Mouse (Mus musculus) limb, embryonic 14.5 days (tissue): ENCODE results near the gene Nup188. TPM values are rescaled to one million over a fixed set of nuclear protein-coding genes. Genes with fewer than 3 reads are reported as not detected.

ENCODE experiments used
- ATAC-seq: fragments of 200-750 bp; cut with Nextera tagmentation; 2 replicates; pipeline ENCODE4 v1.8.0; 2017; ENCODE audit warnings: low read depth, moderate number of reproducible peaks, moderate TSS enrichment; ENCODE audit not compliant: low FRiP score
- DNase-seq: peaks from one replicate; pipeline ENCODE4 v3.0.0-alpha.2; 2015; ENCODE audit warnings: low spot score
- H3K27ac ChIP-seq: fragments of 300-500 bp; sonication (generic); replicated peaks from 2 replicates; pipeline ENCODE4 v1.5.1; 2014; ENCODE audit warnings: low read depth, mild to moderate bottlenecking, low read length, moderate library complexity, mixed read lengths
- H3K27me3 ChIP-seq: fragments of 300-500 bp; sonication (generic); 2 replicates; pipeline ENCODE4 v1.6.1; 2014; ENCODE audit warnings: low read length, mixed read lengths; ENCODE audit not compliant: control insufficient read depth, insufficient read depth
- H3K36me3 ChIP-seq: fragments of 300-500 bp; sonication (generic); 2 replicates; pipeline ENCODE4 v1.6.1; 2014; ENCODE audit warnings: mild to moderate bottlenecking, low read length, moderate library complexity, mixed read lengths; ENCODE audit not compliant: control insufficient read depth, insufficient read depth
- H3K4me1 ChIP-seq: fragments of 300-500 bp; sonication (generic); 2 replicates; pipeline ENCODE4 v1.6.1; 2014; ENCODE audit warnings: antibody characterized with exemption, low read length, mixed read lengths; ENCODE audit not compliant: control insufficient read depth, insufficient read depth
- H3K4me2 ChIP-seq: fragments of 300-500 bp; sonication (generic); replicated peaks from 2 replicates; pipeline ENCODE4 v1.6.1; 2014; ENCODE audit warnings: low read depth, mild to moderate bottlenecking, low read length, moderate library complexity; ENCODE audit not compliant: severe bottlenecking
- H3K4me3 ChIP-seq: fragments of 300-500 bp; sonication (generic); replicated peaks from 2 replicates; pipeline ENCODE4 v1.5.1; 2014; ENCODE audit warnings: low read length
- H3K9ac ChIP-seq: fragments of 300-500 bp; sonication (generic); 2 replicates; pipeline ENCODE4 v1.6.1; 2014; ENCODE audit warnings: mild to moderate bottlenecking, low read depth, low read length, moderate library complexity; ENCODE audit not compliant: severe bottlenecking
- H3K9me3 ChIP-seq: fragments of 300-500 bp; sonication (generic); 2 replicates; pipeline ENCODE4 v1.6.1; 2016; ENCODE audit warnings: low read length; ENCODE audit not compliant: control insufficient read depth
- POLR2A ChIP-seq: fragments of 200-500 bp; IDR thresholded peaks from 2 replicates; pipeline ENCODE4 v1.8.0; 2012; ENCODE audit warnings: inconsistent platforms, mild to moderate bottlenecking, moderate library complexity, borderline replicate concordance; ENCODE audit not compliant: insufficient read depth, insufficient read length; ENCODE audit errors: extremely low read depth
- WGBS: fragments of 180-500 bp; shearing (Covaris S2); extraction: QIAGEN DNeasy Blood & Tissue Kit; methylation state at CpG from one replicate; pipeline ENCODE4 v1.1.7; 2014; 5-methylcytosine and 5-hydroxymethylcytosine counted together
- polyA plus RNA-seq, 2 experiments: library from polyadenylated mRNA; depleted of rRNA in 1 of 2; stranded (reverse) in 1 of 2; unstranded in 1 of 2; fragments of >200 nt; fragmentation: Nextera tagmentation in 1 of 2; extraction: Ambion mirVana in 1 of 2; gene quantifications; 2 replicates each; pipeline versions ENCODE4 v1.2.1 to v1.2.3; 2012 to 2014

Nup188 gene
- 55.6 and 73.6 TPM in 2 replicates for polyA plus RNA-seq (2012; rRNA removed)
- polyA plus RNA-seq (2014; fragmentation: Nextera tagmentation; extraction: Ambion mirVana) = 39.8 and 42.6 TPM in 2 replicates

GRCm38 (mm10) chr2:30286192-30287026 lies at the start of gene Nup188, which contains the start of gene Dolk:
Gene Nup188, plus strand, starts transcription at chr2:30286397.
Gene Dolk, minus strand, starts transcription at chr2:30286334.
- WGBS = under 1% methylated on average over 62 of the region's 68 CpGs
- H3K4me2 ChIP-seq = peak within 1 kb of the TSS; percentile 94
- H3K27ac ChIP-seq = 0 out of 2 replicates have a peak within 1 kb of the TSS, but pooled peaks have one; percentile 61
- peaks cover 12% of the 10 kb centered on the region; the same call in 1 of the 2 replicates for H3K36me3 ChIP-seq
- peaks cover 14% of the 10 kb centered on the region for H3K4me1 ChIP-seq
- TF ChIP-seq POLR2A = peak; percentile 70; the same call in 1 of the 2 replicates
- DNase-seq = peak; percentile 93
- no peaks in the 10 kb centered on the region for H3K27me3 ChIP-seq
- H3K9ac ChIP-seq = peak within 1 kb of the TSS; percentile 88
- no peaks in the 10 kb centered on the region for H3K9me3 ChIP-seq
- peak; percentile 95 for ATAC-seq
- H3K4me3 ChIP-seq = peak within 1 kb of the TSS; percentile 96

GRCm38 (mm10) chr2:30236426-30237198 lies 49.6 kb upstream of the Nup188 start:
- H3K27me3 ChIP-seq = no peaks in the 10 kb centered on the region
- no peaks in the 10 kb centered on the region for H3K9me3 ChIP-seq
- H3K4me2 ChIP-seq = peak overlapping the region; percentile 74
- peak overlapping the region; percentile 89 for H3K9ac ChIP-seq
- no peak for TF ChIP-seq POLR2A
- WGBS = 3% methylated on average over 18 of the region's 18 CpGs
- 0 out of 2 replicates have a peak, but pooled peaks have one; percentile 3 for ATAC-seq
- peak overlapping the region; percentile 80 for H3K4me3 ChIP-seq
- H3K27ac ChIP-seq = peak overlapping the region; percentile 81
- H3K4me1 ChIP-seq = peaks cover 14% of the 10 kb centered on the region
- DNase-seq = peak; percentile 17
- H3K36me3 ChIP-seq = peaks cover 17% of the 10 kb centered on the region

GRCm38 (mm10) chr2:30237199-30237880 lies 48.9 kb upstream of the Nup188 start, which contains the start of gene Lrrc8a:
Gene Lrrc8a, plus strand, starts transcription at chr2:30237715.
- DNase-seq (peak; percentile 96), ATAC-seq (peak; percentile 97)
- H3K9me3 ChIP-seq = no peaks in the 10 kb centered on the region
- peak within 1 kb of the TSS; percentile 89 for H3K9ac ChIP-seq
- H3K4me1 ChIP-seq = peaks cover 14% of the 10 kb centered on the region
- peak within 1 kb of the TSS; percentile 80 for H3K4me3 ChIP-seq
- TF ChIP-seq POLR2A = peak; percentile 67; the same call in 1 of the 2 replicates
- H3K4me2 ChIP-seq = peak within 1 kb of the TSS; percentile 91
- no peaks in the 10 kb centered on the region for H3K27me3 ChIP-seq
- peaks cover 25% of the 10 kb centered on the region for H3K36me3 ChIP-seq
- H3K27ac ChIP-seq = peak within 1 kb of the TSS; percentile 83
- under 1% methylated on average over 42 of the region's 67 CpGs for WGBS

GRCm38 (mm10) chr2:30237881-30238280 lies 48.3 kb upstream of the Nup188 start:
- H3K27ac ChIP-seq = peak overlapping the region; percentile 83
- peaks cover 14% of the 10 kb centered on the region for H3K4me1 ChIP-seq
- peaks cover 29% of the 10 kb centered on the region for H3K36me3 ChIP-seq
- H3K4me2 ChIP-seq = peak overlapping the region; percentile 91
- H3K27me3 ChIP-seq = no peaks in the 10 kb centered on the region
- DNase-seq = no peak
- WGBS = 0% methylated on average over 23 of the region's 42 CpGs
- ATAC-seq = peak; percentile 88
- H3K9ac ChIP-seq = peak overlapping the region; percentile 89
- H3K4me3 ChIP-seq = peak overlapping the region; percentile 80
- no peaks in the 10 kb centered on the region for H3K9me3 ChIP-seq
- TF ChIP-seq POLR2A = no peak
